Mouse (Mus musculus): ENCODE measurements around the gene Neurl4.
"Not testable (repeated sequence)": the region's sequence is repeated elsewhere in the genome, so short reads cannot be mapped to it uniquely, and the experiment has no call there.

- TF ChIP-seq POLR2A (IDR thresholded peaks at IDR 0.05; ENCODE audit: insufficient read depth, low read depth, low read length); CTCF (IDR thresholded peaks at IDR 0.05); EP300 (IDR thresholded peaks at IDR 0.05; ENCODE audit: insufficient read depth, low read depth, low read length): not testable (repeated sequence)
Measured at GRCm38 (mm10) chr11:69863729-69864128, 37.1 kb upstream of the Neurl4 start.
